Mouse (Mus musculus): Measurements from ENCODE around the gene Zfp362. TPM values are rescaled to one million over a fixed set of nuclear protein-coding genes. Genes with fewer than 3 reads are reported as not detected.

Zfp362 gene
- total RNA-seq, 2 experiments from 2014 or later: 26.9 to 28.1 TPM

DNA sequence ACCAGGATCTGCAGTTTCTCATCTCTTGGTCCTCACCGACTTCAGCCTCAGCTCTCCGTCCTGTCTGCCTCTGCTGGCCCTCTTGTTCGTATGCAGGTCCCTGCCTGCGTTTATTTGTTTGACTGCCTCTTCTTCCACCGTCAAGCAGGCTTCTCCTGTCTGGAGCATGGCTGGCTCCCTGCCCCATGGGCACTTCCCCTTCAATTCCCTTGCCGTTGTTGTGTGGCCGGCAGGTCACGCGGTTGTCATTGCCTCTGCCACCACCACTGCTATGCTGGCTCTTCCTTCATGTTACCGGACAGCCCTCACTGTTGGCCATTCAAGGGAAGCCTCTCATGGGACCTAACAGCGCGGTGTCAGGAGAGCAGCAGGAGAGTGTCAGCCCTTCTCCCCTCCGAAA lies 37.7 kb downstream of the Zfp362 start:
- DNase-seq: peak in 1 of 2 experiments; percentile 32
- intact Hi-C loops (cut with DNase I): no loop called here

DNA sequence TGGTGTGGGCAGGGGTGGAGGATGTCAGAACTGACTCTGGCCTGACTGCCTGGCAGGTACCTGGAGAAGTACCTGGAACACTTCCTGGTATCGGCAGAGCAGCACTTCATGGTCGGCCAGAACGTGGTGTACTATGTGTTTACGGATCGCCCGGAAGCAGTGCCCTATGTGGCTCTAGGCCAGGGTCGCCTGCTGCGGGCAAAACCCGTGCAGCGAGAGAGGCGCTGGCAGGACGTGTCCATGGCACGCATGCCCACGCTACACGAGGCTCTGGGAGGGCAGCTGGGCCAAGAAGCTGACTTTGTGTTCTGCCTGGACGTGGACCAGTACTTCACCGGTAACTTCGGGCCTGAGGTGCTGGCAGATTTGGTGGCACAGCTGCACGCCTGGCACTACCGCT lies 38.9 kb downstream of the Zfp362 start:
- no peak for DNase-seq
- intact Hi-C loops (cut with DNase I): no loop called here

DNA sequence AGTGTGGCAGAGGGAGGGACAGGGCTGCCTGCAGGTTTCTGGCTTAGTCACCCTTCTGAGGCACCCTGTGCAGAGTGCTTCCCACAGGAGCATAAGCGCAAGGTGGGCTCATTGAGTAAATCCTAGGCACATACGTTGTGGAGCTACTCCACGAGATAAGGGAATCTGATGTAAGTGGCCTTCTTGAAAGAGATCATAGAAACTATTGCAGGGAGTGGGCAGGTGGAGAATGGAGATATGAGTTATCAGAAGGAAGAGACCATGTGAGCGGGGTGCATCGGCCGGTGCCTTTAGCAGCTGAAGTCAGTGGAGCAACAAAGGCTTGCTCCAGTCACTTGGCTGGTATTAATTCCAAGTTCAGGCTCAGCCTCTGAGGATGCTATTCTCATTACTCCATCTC lies 45.8 kb downstream of the Zfp362 start:
- no peak for DNase-seq
- intact Hi-C loops (cut with DNase I): no loop called here

DNA sequence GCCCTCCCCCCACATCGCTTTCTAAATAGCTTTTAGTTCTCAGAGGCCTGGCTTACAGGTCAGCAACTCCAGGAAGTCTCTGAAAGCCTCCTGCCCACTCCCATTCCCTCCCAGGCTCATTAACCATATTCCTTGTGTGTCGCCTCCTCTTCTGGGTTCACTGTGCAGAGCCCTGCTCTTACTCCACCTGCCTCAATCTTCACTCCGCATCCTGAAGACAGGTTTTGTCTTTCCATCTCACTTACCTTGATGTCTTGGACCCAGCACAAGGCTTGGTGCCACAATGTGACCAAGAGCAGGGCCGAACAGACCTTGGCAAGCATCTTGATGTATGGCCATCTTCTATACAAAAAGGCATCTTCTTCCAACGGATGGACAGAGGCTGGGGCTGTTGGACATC lies 46.6 kb downstream of the Zfp362 start:
- no peak for DNase-seq
- intact Hi-C loops (cut with DNase I): loop anchor here (5.0 kb wide), 1 partner anchor 47 kb away; no protein-coding TSS in a partner anchor

DNA sequence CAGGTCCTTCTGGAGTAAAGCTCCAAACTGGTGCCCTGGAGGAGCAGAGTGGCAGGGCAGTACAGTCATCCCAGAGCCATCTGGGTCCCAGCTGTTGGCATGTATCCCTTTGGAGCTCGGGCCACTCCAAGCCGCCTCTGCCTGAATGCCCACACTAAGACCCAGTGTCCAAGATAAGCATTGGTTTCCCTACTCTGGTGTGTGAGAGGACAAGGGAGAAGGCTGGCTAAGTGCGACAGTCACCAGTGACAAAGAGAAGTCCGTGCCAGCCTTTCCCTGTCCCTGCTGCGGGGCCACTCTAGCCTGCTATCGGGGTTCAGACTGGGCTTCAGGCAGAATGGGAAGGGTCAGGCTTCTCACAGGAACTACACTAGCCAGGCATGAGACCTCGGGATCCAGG lies 49.9 kb downstream of the Zfp362 start:
- intact Hi-C loops (cut with DNase I): loop anchor here (5.0 kb wide), 1 partner anchor 44 kb away; no protein-coding TSS in a partner anchor
- no peak for DNase-seq

DNA sequence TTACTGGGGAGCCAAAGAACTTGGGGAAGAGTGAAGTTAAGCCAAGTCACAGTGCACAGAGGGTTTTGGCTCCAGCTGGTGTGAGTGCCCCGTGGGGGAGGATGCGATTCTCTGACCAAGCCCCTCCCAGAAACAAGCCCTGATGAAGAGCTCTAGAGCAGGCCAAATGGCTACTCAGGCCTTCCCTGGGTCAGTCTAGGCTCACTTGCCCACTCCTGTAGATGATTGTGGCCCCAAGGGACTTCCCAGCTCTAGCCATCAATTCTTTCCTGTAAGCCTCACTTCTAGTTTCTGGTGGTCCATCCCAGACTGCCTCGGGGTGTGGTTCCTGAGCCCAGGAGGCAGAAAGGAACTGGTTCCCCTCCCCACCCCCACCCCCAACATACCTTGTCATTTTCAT lies 50.8 kb downstream of the Zfp362 start, which contains the start of gene A3galt2:
Gene A3galt2 (plus strand): TSS at position 301 of the 400 bp plus-strand sequence.
- intact Hi-C loops (cut with DNase I): loop anchor here (5.0 kb wide), 1 partner anchor 43 kb away; no protein-coding TSS in a partner anchor
- no peak for DNase-seq

DNA sequence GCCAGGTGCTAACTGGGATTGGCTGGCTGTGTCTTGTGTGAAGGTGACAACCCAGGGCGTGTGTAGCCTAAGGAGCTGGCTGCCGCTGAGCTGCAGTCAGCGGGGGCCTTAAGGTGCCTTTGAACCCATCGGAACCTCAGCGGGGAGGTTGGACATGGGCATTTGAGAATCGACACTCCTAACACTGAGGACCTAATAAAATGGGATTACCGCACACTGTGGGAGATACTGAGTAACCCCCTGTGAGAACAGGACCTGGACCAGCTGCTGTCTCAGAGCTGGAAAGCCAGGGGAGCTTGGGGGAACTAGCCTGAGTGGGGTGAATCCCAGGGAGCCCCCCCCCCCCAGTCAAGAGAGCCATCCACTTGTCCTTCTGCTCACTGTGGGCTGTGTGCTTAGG lies 52.3 kb downstream of the Zfp362 start:
- DNase-seq: no peak
- intact Hi-C loops (cut with DNase I): no loop called here

DNA sequence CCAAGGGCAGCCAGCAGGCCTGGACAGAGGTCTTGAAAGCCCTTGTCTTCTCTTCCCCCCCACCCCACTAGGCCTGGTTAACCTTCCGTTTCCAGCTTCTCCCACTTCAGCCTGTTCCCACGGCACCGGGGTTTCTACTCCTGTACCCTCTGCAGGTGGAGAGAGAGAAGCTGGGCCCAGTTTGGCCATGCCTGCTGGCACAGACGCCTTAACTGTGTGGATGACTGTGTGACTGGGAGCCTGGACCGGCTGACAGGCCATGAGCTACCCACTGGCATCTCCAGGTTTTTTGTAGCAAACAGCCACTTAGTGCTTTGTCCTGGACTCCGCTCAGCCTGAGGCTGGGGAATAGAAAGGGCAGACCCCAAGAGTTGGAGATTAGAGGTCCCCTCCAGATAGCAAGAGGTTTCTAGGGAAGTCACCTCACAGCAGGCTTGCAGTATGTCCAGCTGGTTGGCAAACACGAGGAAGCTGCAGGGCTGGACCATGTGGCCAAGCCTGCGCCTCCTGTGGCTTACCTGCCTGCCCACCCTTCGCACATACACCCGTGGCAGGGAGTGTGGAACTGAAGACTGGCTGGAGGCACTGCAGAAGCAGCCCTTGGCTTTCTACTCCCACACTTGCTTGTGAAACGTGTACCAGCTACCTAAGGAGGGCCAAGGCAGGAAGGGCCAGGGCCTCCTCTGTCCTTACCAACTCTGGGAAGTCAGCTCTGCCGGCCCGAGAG lies 53.7 kb downstream of the Zfp362 start:
- intact Hi-C loops (cut with DNase I): no loop called here
- no peak for DNase-seq

DNA sequence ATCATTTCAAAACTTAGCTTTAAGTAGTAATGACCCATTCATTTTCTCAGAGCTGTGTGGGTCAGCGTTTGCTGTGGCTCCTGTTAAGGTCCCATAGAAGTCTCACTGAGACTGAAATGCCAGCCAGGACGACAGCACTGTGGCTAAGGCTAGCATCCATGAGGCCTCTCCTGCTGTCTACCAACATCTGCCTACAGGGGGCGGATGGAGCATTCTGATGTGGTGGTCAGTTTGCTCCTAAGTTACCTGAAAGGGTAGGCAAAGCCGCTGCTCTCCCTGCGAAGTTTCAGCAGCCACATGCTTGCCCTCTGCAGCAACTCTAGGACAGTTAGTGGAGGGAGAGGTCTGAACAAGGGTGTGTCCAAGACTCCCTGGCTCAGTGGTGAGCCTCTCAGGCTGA lies 54.8 kb downstream of the Zfp362 start:
- intact Hi-C loops (cut with DNase I): no loop called here
- DNase-seq: peak in 1 of 2 experiments; percentile 32

DNA sequence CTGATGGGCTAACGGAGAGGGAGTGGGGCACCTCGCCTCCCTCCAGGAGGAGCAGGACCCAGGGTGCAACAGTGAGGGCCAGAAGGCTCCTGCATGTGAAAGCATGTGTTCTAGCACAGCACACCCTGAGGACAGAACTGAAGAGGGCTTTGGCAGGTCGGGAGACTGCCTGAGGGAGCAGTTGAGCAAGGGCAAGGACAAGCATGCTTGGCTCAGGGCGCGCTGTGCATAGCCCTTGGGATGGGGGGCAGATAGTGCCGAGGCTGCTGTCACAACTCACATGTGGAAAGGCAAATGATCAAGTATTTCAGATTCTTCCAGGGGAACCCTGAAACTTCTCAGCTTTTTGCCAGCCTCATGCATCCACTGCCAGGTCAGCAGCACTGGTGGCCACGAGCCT lies 57.5 kb downstream of the Zfp362 start:
- no peak for DNase-seq
- intact Hi-C loops (cut with DNase I): no loop called here

DNA sequence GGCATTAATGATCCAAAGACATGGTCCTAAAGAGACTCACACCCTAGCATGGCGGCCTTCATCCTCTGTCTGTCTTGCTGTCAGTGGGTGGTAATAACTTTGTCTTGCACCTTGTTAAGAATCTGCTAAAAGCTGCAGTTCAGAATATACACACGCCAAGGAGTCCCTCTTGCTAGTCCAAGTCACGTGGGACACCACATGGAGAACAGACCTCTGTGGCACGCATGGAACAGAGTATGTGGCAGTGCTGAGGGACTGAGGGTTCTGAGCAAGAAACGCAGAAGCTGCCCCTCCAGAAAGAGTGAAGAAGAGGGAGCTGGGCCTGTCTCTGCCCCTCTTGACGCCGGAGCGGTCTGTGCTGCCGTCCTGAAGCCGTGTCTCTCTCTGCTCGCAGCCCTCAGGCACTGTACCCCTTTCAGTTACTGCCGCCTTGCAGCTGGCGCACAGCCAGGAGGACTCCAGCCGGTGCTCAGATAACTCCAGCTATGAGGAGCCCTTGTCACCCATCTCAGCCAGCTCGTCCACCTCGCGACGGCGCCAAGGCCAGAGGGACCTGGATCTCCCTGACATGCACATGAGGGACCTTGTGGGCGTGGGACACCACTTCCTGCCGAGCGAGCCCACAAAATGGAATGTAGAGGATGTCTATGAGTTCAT lies 58.1 kb downstream of the Zfp362 start:
- intact Hi-C loops (cut with DNase I): no loop called here
- peak; percentile 49 to 51 for DNase-seq

DNA sequence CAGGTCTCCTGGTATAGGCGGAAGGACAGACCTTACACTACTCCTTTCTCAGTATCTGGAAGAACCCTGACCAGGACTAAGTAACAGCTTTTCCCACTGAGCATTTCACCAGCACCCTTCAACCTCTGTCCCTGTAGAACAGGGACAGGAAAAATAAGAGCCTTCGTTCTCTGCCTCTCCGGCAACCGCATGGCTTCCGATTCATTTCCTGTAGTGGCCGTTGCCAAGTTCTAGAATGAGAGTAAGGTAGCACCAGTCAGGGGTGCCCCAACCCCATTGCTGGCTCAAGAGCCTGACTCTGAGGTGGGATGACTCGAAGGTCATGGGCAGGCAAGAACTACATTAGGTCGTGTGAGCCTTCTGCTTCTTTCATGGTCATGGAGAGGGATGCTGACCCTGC lies 60.7 kb downstream of the Zfp362 start:
- DNase-seq: no peak
- intact Hi-C loops (cut with DNase I): no loop called here

DNA sequence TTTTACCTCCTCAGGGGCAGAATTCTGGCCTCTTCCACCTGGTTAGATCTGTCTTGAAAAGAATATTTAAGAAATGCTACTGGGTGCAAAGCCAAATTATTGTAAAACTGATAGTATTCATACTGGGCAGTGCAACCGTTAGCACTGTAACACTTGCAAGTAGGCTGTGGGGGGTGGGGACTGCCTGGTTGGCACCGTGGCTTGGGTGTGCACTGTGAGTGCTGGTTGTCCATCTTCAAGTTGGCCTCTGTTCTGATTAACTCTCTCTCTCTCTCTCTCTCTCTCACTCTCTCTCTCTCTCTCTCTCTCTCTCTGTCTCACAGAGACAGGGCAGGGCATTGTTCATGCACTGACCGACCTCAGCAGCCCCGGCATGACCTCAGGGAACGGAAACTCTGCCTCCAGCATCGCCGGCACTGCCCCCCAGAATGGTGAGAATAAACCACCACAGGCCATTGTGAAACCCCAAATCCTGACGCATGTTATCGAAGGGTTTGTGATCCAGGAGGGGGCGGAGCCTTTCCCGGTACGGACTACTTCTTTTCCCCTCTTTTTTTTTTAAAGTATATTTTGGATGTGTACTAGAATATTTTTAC lies 62.7 kb downstream of the Zfp362 start:
- intact Hi-C loops (cut with DNase I): no loop called here
- no peak for DNase-seq

DNA sequence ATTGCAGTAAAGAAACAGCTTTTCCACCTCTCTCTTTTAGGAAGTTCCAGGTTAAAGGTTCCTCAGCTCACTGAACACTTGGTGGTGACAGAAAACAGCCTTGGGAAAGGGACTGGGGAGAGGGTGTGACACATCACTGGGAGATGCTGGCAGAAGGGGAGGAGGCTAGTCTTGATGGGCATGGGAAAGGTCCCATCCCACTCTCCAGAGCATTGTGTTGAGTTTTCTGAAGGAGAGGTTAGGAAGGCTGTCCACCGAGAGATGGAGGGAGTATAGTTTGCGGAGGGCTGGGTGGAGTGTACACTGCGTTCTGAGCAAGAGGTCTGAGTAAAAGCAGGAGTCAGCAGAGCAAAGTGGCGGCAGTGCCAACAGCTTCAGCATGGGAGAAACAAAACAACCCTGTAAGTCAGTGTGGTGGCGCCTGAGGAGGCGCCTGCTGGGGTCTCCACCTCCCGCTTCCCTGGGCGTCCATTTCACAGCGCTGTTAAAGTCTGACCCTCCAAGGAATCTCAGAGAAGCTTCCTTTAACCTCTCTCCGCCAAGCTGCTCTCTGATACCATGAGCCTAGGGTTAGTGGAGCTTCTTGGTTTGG lies 63.4 kb downstream of the Zfp362 start:
- intact Hi-C loops (cut with DNase I): no loop called here
- no peak for DNase-seq

DNA sequence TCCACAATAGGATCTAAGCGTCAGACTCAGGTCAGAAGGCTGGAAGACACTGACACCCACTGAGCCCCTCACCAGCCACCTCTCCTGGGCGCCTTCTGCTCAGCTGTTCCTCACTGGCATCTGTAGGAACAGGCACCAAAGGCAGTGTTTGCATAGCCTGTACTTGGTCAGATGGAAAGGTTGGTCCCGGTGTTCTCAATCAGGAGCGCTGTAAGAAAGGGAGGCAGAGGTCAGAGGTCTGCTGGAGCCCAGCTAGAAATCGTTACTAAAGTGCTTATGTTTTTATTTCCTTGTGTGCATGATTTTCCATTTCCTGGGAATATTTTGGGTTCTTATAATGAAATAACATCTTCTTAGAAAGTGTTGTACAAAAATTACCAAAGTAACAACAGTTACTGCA lies 63.9 kb downstream of the Zfp362 start:
- intact Hi-C loops (cut with DNase I): no loop called here
- DNase-seq: no peak

DNA sequence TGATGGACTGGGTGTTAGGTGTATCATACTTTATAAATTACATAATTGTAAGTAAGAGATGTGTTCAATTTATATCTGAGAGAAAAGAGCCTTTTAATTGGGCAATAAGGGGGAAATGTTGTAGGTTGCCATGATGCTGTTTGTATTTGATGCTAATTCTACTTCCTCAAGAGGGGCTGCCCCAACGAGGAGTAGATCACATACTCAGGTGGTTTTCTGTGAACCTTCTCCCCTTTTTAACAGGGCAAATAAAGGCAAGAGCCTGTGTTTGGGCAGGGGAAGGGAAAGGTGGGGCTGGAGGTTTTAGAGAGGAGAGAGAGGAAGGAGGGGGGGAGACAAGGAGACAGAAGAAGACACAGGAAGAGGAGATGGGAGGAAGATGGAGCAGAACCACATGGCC lies 65.0 kb downstream of the Zfp362 start:
- intact Hi-C loops (cut with DNase I): no loop called here
- DNase-seq: no peak

DNA sequence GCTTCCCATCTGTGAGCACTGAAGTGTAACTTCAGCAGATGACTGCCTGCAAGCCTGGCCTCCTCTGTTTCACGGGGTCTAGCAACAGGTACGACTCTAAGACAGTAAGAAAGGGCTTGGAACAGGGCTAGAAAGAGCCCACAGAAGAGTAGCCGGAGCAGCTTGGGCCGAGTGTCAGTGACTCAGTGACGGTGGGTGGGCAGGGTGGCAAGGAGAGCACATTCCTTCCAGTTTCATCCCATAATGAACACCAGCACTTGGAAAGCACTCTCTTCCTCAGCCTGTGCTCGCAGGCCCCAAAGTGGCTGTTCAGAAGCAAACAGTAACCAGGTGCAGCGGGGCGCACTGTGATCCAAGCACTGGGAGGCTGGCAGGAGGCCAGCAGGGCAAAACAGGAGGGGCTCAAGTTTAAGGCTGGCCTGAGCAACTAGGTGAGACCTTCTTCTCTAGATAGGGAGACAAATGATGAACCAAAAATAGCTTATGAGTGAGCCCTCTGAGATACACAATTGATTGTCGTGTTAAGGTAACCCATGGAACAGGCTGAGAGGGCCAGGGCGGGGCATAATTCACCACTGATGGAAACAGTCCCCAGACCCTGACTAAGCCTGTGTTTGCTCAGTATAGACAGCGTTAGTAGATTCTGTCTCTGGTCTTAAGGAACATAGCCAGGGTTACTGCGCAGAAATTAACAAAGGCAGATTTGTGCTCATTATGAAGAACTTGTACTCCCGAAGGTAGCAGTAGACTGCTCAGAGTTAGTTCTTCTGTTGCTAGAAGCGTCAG lies 67.8 kb downstream of the Zfp362 start:
- no peak for DNase-seq
- intact Hi-C loops (cut with DNase I): no loop called here

DNA sequence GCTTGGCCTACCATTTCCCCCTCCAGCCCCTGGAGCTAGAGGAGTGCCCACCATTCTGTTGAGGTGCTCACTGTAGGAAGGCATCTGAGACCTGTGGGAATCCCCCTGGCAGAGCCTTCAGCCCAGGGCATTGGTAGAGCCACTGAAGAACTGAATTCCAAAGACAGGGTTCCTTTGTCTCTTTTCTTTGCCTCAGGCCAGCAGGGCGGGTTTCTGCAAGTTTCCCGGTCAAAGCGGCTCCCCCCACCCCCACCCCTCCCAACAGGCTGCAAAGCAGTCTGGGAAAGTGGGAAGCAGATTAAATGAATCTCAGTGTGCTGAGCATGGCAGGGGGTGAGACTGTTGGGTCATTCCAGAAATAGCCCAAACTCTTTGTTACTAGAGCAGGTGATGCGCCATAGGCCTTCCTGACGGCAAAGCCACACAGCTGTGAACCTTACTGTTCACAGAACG lies 68.7 kb downstream of the Zfp362 start:
- DNase-seq: peak in 1 of 2 experiments; percentile 39
- intact Hi-C loops (cut with DNase I): no loop called here

DNA sequence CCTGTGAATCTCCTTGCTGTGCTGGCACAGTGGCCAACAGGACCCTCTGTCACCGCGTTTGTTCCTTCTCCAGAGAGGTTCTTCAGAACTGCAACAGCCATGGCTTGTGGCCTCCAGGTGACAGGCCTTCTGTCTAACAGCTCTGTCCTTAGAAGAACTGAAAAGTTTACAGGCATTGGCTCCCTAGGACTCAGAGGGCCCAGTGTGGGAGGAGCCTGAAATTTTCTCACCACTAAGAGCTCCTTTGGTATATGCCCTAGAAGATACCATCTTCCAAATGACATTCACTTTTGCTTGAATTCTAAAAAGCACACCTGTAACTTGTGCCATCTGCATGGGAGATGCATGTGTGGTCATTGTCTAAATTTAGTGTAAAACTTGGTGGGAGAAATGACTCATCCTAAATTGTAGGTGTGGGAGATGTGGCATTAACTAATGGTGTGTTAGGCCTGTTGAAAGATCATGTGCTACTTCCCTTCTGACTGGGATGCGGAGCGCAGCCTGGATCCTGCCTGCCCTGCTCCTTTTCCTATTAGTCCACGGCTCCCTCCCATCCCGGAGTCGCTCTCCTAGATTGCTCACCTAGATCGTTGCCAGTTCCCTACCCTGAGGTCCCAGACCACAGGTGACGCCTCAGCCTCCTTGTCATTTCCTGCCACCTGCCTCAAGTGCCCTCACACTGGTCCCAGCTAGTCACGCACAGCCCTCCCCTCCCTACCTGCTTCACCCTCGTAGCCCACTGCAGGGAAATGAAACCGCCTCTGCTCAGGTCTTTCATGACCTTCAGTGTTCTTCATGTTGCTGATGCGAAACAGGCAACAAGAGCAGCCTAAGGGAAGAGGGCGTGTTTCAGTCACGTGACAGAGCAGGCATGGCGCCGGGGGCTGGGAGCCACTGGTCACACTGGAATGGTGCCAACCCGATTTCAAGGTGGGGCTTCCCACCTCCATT lies 70.8 kb downstream of the Zfp362 start:
- intact Hi-C loops (cut with DNase I): no loop called here
- peak; percentile 37 to 61 for DNase-seq

All from heart, postnatal 10 days (tissue).